Mouse (Mus musculus): ENCODE data around the gene Slc25a43. TPM values are rescaled to one million over a fixed set of nuclear protein-coding genes. Genes with fewer than 3 reads are reported as not detected.
"Not testable (repeated sequence)": the region's sequence is repeated elsewhere in the genome, so short reads cannot be mapped to it uniquely, and the experiment has no call there.

The Slc25a43 gene
- polyA plus RNA-seq, 1 experiment, result 0.96 TPM

- no peak for DNase-seq (ENCODE audit: extremely low spot score in 1 of 2, low spot score in 1 of 2)
These were observed 32.1 kb downstream of the Slc25a43 start for GRCm38 (mm10) chrX:36775520-36775919.

- no peak for DNase-seq (ENCODE audit: extremely low spot score in 1 of 2, low spot score in 1 of 2)
These were observed 34.2 kb downstream of the Slc25a43 start for GRCm38 (mm10) chrX:36777694-36778093.

GRCm38 (mm10) chrX:36789360-36789759 lies 45.9 kb downstream of the Slc25a43 start:
- no peak for DNase-seq (ENCODE audit: extremely low spot score in 1 of 2, low spot score in 1 of 2)

- DNase-seq (ENCODE audit: extremely low spot score in 1 of 2, low spot score in 1 of 2), result no peak
These were observed 51.1 kb downstream of the Slc25a43 start for GRCm38 (mm10) chrX:36794571-36794970.

DNA sequence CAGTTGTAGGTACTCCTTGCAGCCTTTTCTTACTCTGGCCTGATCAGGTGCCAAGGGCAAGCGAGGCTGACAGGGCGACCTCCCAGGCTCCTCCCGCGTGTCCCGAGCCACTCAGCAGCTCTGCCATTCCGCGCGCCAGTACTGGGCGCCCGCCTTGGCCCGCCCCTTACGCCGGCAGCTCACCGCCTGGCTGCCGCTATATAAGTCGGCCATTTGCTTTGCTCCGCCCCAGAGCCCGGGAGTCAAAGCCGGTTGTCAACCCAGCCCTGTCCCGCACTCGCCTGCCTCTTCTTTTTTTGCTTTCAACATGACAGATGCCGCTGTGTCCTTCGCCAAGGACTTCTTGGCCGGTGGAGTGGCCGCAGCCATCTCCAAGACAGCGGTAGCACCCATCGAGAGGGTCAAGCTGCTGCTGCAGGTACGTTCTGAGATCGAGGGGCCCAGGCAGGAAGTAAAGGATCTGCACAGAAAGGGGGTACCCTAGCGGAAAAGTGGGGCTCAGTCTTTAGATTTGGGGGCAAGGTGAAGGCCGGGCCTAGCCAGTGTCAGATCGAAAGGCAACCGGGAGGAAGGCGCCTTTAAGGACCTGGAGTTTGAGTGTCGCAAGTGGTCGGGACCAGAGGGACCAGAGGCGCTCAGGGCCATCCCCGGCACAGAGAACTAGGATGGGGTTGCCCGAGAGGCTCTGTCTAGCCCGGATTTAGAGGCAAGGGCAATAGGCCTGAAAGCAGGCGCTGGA lies 52.1 kb downstream of the Slc25a43 start, which contains the start of gene Slc25a5:
TSS of gene Slc25a5 (plus strand) at position 228 of the 739 bp plus-strand sequence.
- DNase-seq (ENCODE audit: extremely low spot score in 1 of 2, low spot score in 1 of 2), result peak; percentile 47 to 86

DNA sequence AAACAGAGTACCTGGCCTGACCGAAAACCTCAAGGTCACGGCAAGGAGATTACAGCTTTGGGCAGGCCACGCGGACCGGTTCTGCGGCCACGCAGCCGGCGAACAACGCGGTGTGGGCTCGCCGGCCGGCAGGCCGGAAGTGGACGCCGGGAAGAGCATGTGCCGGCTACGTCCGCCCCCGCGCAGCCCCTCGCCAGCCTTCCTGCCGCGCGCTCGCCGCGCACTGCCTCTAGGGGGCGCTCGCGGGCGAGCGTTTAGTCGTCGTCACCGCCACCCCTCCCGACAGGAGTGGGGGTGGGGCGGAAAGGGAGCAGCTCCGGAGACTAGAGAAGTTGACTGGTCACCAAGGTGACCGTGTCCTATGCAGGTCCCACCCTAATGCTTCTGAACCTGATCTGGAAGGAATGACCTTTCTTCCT lies 52.7 kb downstream of the Slc25a43 start:
- peak; percentile 45 to 84 for DNase-seq (ENCODE audit: extremely low spot score in 1 of 2, low spot score in 1 of 2)

GRCm38 (mm10) chrX:36796734-36797133 lies 53.3 kb downstream of the Slc25a43 start:
- not testable (repeated sequence) for DNase-seq (ENCODE audit: extremely low spot score in 1 of 2, low spot score in 1 of 2)

- no peak for DNase-seq (ENCODE audit: extremely low spot score in 1 of 2, low spot score in 1 of 2)
These were observed 55.8 kb downstream of the Slc25a43 start for GRCm38 (mm10) chrX:36799131-36799879.

- DNase-seq (ENCODE audit: extremely low spot score in 1 of 2, low spot score in 1 of 2), result no peak
These were observed 59.7 kb downstream of the Slc25a43 start for GRCm38 (mm10) chrX:36803189-36803588.

GRCm38 (mm10) chrX:36804196-36804595 lies 60.7 kb downstream of the Slc25a43 start:
- no peak for DNase-seq (ENCODE audit: extremely low spot score in 1 of 2, low spot score in 1 of 2)

DNA sequence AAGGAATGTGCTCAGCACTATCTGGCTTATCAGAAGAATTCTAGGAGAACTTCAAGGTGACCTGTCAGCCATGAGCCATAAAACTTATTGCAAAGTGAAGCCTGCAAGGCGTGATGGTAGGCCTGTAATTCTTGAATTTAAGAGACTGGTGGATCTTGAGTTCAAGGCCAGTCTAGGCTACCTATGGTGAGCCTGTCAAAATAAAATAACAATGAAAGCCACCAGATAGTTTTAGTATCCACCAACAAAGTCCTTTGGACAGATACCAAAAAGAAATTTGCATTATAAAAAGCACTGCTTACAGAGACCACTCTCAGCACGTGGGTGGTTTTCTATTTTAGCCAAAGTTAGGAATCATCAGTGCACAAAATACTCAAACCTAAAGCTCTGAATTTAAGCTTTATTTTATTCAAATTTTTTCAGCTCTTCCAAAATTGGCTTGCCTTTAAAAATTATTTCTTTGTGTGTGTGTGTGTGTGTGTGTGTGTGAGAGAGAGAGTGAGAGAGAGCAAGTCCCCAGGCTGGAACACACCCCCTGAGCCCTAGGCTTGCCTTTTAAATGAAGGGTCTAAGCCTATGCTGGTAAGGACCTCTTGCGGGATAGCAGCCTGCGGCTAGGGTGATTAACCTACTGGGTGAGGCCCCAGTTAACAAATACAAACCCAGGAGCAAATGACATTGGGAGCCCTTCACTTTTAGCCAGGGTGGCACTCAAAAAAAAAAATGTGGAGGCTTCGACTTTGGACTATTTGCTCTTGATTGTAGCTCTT lies 62.2 kb downstream of the Slc25a43 start:
- DNase-seq (ENCODE audit: extremely low spot score in 1 of 2, low spot score in 1 of 2), result no peak

DNA sequence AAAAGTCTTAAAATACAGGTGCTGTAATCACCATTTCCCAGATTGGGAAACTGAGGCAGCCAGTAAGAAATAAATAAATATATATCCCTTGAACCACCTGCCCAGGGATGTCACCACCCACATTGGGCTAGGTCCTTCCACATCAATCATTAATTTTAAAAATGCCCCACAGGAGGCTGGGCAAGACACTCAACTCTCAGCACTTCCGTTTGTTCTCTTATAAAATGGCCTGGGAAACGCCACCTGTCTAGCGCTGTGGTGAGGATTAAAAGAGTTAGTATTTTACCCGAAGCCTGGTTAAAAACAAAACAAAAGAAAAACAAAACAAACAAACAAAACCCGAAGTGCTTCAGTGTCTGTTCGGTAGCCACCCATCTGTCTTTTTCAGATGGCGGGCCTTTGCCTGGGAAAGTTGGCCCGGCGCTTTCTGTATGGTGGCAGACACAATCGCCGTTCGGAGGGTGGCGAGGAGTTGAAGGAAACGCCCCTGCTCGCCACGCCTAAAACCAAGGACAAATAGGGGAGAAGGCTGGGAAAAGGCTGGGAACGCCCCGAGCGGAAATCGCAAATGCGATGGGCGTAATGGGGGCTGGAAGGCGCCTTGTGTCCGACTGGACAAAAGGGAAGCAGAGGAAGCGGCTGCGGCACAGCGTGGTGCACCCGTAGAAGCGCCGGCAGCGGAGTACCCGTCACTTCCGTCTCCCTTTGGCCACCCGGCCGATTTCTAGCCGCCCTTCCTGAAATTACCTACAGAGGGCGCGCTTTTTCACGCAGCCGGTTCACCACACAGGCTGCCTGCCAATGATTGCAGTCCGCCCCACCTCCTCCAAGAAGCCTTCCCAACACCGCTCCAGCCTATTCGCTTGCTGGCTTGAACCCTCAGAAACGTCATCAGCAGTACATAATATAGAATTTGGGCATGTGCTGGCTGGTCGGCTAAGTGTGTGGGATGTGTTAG lies 64.2 kb downstream of the Slc25a43 start:
- peak; percentile 82 to 89 for DNase-seq (ENCODE audit: extremely low spot score in 1 of 2, low spot score in 1 of 2)

- no peak for DNase-seq (ENCODE audit: extremely low spot score in 1 of 2, low spot score in 1 of 2)
These were observed 64.8 kb downstream of the Slc25a43 start for GRCm38 (mm10) chrX:36808318-36808683.

GRCm38 (mm10) chrX:36811377-36811776 lies 67.9 kb downstream of the Slc25a43 start:
- DNase-seq (ENCODE audit: extremely low spot score in 1 of 2, low spot score in 1 of 2), result peak in 1 of 2 experiments; percentile 32

DNA sequence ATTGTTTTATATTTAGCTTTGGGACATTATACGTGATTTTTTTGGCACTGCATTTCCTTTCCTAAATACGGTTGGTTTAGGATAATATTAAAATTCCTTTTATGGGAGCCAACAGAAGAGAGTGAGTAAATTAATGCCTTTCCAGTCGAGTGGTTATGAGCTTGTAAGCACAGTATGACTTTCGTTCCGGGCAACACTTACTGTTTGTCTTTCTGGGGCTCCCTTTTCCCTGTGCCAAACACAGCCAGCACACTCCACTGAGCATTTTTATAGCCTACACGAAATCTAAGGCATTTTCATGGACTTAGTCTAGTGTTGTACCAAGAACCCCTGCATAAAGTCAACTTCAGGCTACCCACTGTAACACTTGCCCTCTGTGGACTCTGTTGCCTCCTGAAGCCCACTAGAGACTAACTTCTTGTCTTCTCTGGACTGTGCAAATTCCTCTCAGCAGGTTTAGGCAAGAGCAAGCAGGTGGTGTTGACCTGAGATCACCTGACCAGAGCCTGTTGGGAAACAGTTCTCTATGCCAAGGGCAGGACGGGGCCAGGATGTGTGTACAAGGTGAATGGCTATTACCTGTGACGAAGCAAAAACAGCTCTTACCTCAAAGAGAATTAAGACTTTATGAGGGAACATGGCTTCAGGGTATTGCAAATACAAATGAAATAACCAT lies 70.8 kb downstream of the Slc25a43 start:
- DNase-seq (ENCODE audit: extremely low spot score in 1 of 2, low spot score in 1 of 2), result no peak

DNA sequence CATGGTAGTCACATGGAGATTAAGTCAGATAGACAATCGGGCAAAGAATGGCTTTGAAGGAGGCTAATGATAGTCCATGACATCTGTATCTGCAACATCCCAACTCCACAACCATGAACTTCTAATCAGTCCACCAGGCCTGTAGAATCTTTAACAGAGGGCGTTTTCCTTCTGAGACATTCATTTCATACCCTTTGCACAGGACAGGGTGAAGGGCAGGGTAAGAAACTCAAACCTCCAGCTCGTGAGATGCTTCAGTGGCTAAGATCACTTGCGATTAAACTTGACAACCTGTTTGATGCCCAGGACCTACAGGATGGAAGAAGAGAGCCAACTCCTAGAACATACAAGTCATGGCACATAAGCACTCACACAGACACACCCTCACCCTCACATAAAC lies 71.6 kb downstream of the Slc25a43 start:
- DNase-seq (ENCODE audit: extremely low spot score in 1 of 2, low spot score in 1 of 2), result no peak

DNA sequence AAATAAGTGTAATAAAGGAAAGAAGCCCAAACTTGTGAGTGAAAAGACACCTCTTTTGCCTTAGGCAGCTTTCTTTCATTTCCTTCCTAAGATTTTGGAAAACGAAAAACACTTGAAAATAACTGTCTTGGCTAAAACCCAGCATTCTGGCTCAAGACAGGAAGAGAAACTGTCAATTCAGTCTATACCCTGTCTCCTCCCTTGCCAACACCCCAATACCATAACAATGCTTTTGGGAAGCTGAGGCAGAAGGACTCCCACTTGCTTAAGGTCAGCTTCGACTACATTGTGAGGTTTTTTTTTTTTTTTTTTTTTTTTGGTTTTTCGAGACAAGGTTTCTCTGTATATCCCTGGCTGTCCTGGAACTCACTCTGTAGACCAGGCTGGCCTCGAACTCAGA lies 72.0 kb downstream of the Slc25a43 start:
- DNase-seq (ENCODE audit: extremely low spot score in 1 of 2, low spot score in 1 of 2), result no peak

- DNase-seq (ENCODE audit: extremely low spot score in 1 of 2, low spot score in 1 of 2), result no peak
These were observed 73.0 kb downstream of the Slc25a43 start for GRCm38 (mm10) chrX:36816368-36816899.

DNA sequence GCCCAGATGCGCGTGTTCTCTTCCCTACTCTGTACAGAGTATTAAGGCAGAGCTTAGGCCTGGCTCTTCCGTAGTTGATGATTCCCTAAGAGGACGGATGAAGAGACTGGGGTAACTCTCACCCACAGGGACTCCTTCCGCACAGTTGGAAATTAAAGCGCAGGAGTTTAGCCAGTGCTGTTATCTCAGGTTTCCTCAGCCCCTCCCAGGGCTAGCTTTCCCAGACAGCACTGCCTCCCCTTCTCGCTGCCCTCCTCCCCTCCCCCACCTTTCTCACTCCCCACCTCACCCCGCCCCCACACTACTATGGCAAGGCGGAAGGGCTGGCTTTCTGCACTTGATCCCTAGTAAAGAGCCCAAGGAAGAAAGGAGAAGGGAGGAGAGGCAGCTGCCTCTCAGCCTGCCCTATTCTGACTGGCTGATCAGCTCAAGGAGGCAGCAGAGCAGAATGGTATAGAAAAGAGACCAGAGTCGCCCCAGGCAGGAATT lies 73.5 kb downstream of the Slc25a43 start:
- no peak for DNase-seq (ENCODE audit: extremely low spot score in 1 of 2, low spot score in 1 of 2)
